Mouse (Mus musculus) hindbrain, embryonic 16.5 days (tissue): Measurements from ENCODE around the gene Hist2h4. TPM values are rescaled to one million over a fixed set of nuclear protein-coding genes. Genes with fewer than 3 reads are reported as not detected.
"Not testable (repeated sequence)": the region's sequence is repeated elsewhere in the genome, so short reads cannot be mapped to it uniquely, and the experiment has no call there.

Experiments
- ATAC-seq: fragments of 200-750 bp; cut with Nextera tagmentation; 2 replicates; pipeline ENCODE4 v1.8.0; 2017; ENCODE audit warnings: moderate TSS enrichment, moderate library complexity
- H3K27ac ChIP-seq: fragments of 300-500 bp; sonication (generic); 2 replicates; pipeline ENCODE4 v1.5.1; 2014; ENCODE audit warnings: low read depth, mild to moderate bottlenecking, control low read depth, low read length, moderate library complexity
- H3K27me3 ChIP-seq: fragments of 300-500 bp; sonication (generic); replicated peaks from 2 replicates; pipeline ENCODE4 v1.6.1; 2014; ENCODE audit warnings: low read length; ENCODE audit not compliant: control insufficient read depth, insufficient read depth
- H3K36me3 ChIP-seq: fragments of 300-500 bp; sonication (generic); 2 replicates; pipeline ENCODE4 v1.6.1; 2014; ENCODE audit warnings: mild to moderate bottlenecking, low read length, moderate library complexity, mixed read lengths; ENCODE audit not compliant: control insufficient read depth, insufficient read depth
- H3K4me1 ChIP-seq: fragments of 300-500 bp; sonication (generic); 2 replicates; pipeline ENCODE4 v1.6.1; 2014; ENCODE audit warnings: low read depth, low read length; ENCODE audit not compliant: control insufficient read depth, insufficient read depth
- H3K4me2 ChIP-seq: fragments of 300-500 bp; sonication (generic); 2 replicates; pipeline ENCODE4 v1.6.1; 2014; ENCODE audit warnings: mild to moderate bottlenecking, low read length, control low read depth, moderate library complexity
- H3K4me3 ChIP-seq: fragments of 300-500 bp; sonication (generic); 2 replicates; pipeline ENCODE4 v1.5.1; 2014; ENCODE audit warnings: mild to moderate bottlenecking, low read length, control low read depth, moderate library complexity
- H3K9ac ChIP-seq: fragments of 300-500 bp; sonication (generic); 2 replicates; pipeline ENCODE4 v1.6.1; 2014; ENCODE audit warnings: low read depth, mild to moderate bottlenecking, control low read depth, low read length, moderate library complexity
- H3K9me3 ChIP-seq: fragments of 300-500 bp; sonication (generic); 2 replicates; pipeline ENCODE4 v1.6.1; 2014; ENCODE audit warnings: mild to moderate bottlenecking, low read length, moderate library complexity; ENCODE audit not compliant: control insufficient read depth
- WGBS: fragments of 180-500 bp; shearing (Covaris S2); extraction: QIAGEN DNeasy Blood & Tissue Kit; methylation state at CpG from one replicate; pipeline ENCODE4 v1.1.7; 2014; 5-methylcytosine and 5-hydroxymethylcytosine counted together
- polyA plus RNA-seq: library from polyadenylated mRNA; unstranded; fragments of >200 nt; fragmentation: Nextera tagmentation; extraction: Ambion mirVana; gene quantifications from 2 replicates; pipeline ENCODE4 v1.2.1, GENCODE M21; 2015

Hist2h4 gene
- polyA plus RNA-seq, 1 experiment from 2014 or later: 2.8 TPM

DNA sequence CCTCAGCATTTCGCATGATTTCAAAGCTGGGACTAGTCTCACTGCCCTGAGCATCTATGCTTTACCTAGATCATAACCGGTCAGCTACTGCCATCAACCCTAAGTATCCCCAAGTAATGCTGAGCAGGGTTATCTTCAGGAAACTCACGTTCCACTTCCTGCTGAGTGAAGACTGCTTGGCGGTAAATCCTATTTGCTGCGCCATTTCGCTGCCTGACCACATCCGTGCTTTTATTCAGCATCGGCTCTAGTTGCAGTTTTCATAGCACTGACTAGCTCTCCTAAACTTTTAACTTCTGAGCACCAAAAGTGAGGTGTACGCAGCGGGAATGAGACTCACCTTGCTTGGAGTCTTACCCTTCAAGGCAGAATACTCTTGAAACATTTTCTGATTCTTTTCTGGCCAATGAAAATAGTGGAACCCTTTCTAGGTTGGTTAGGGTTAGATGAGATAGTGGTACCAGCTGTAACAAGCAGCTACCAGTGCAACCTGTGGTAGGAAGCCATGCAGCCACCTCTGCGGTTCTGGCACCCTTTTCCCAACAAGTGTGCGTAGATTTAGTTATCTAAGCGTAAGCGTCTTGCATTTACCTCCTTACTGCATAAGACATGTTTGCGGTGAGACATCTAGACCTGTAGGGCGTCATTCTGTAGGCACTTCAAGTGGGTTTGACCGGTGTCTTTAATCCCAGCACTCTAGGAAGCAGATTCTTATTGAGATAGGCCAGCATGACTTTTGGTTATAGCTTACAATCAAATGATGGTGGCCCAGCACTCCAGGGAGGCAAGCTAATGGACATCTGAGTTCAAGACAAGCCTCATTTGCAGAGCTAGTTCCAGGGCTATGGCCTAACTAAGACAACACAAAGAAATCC, 10.7 kb upstream of the Hist2h4 start:
- Histone ChIP-seq H3K4me2 (no peak overlapping the region), H3K27me3 (no peaks in the 10 kb centered on the region), H3K36me3 (no peaks in the 10 kb centered on the region), H3K27ac (no peak overlapping the region), H3K4me3 (no peak overlapping the region), H3K9me3 (no peaks in the 10 kb centered on the region), H3K9ac (no peak overlapping the region), H3K4me1 (no peaks in the 10 kb centered on the region)
- no peak for ATAC-seq
- WGBS: 92% methylated on average over 17 of the region's 17 CpGs

DNA sequence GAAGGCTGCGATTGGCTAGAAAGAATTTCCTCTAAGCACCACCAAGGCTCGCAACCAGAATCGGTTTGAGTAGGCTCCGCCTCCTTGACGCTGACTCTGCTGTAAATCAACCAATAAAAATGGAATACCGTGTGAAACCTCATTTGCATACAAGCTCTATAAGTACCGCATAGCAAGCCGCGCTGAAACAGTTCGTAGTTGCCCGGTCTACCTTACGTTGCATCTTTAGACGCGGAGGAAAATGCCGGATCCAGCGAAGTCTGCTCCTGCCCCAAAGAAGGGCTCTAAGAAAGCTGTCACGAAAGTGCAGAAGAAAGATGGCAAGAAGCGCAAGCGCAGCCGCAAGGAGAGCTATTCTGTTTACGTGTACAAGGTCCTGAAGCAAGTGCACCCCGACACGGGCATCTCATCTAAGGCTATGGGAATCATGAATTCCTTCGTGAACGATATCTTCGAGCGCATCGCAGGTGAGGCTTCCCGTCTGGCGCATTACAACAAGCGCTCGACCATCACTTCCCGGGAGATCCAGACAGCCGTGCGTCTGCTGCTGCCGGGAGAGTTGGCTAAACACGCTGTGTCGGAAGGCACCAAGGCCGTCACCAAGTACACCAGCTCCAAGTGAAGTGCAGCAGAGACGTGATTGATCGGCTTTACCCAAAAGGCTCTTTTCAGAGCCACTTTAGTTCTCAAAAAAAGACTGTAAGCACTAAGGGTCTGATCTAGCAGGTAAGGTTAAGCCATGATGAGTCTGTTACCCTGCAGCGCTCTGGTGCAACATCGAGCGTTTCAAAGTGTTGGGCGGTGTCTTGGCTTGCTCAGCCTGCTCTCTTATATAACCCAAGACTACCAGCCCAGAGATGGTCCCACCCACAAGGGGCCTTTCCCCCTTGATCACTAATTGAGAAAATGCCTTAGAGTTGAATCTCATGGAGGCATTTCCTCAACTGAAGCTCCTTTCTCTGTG, 6.7 kb upstream of the Hist2h4 start, which contains the start of gene Hist2h2bb:
TSS of gene Hist2h2bb (plus strand) at position 242 of the 964 bp plus-strand sequence.
- H3K4me1 ChIP-seq: peaks cover 5% of the 10 kb centered on the region; the same call in 1 of the 2 replicates
- H3K27me3 ChIP-seq: no peaks in the 10 kb centered on the region
- peak within 1 kb of the TSS; percentile 95 for H3K4me2 ChIP-seq
- ATAC-seq: peak; percentile 96
- no peaks in the 10 kb centered on the region for H3K9me3 ChIP-seq
- H3K36me3 ChIP-seq: no peaks in the 10 kb centered on the region
- H3K27ac ChIP-seq: peak within 1 kb of the TSS; percentile 93
- peak within 1 kb of the TSS; percentile 59 for H3K4me3 ChIP-seq
- WGBS: under 1% methylated on average over 45 of the region's 45 CpGs
- H3K9ac ChIP-seq: peak within 1 kb of the TSS; percentile 73

DNA sequence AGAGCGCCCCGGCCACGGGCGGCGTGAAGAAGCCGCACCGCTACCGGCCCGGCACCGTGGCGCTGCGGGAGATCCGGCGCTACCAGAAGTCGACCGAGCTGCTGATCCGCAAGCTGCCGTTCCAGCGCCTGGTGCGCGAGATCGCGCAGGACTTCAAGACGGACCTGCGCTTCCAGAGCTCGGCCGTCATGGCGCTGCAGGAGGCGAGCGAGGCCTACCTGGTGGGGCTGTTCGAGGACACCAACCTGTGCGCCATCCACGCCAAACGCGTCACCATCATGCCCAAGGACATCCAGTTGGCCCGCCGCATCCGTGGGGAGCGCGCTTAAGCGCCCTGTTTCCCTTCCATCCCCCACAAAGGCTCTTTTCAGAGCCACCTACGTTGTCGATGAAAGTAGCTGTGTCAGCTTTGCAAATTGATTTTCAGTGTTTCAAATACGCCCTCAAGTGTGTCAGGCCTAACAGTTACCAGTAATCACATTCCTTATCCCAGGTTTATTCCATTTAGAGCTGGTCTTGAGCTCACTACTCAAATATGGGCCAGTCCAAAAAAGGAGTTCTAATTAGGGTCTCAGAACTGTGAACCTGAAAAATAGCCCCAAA, 5.8 kb upstream of the Hist2h4 start:
- Histone ChIP-seq H3K9ac (peak overlapping the region; percentile 59), H3K4me3 (peak overlapping the region; percentile 59), H3K4me1 (peaks cover 10% of the 10 kb centered on the region), H3K4me2 (peak overlapping the region; percentile 95), H3K27ac (peak overlapping the region; percentile 93)
- H3K27me3 ChIP-seq, H3K9me3 ChIP-seq, H3K36me3 ChIP-seq: not testable (repeated sequence)
- ATAC-seq: peak; percentile 35
- 0% methylated on average over 11 of the region's 44 CpGs for WGBS

DNA sequence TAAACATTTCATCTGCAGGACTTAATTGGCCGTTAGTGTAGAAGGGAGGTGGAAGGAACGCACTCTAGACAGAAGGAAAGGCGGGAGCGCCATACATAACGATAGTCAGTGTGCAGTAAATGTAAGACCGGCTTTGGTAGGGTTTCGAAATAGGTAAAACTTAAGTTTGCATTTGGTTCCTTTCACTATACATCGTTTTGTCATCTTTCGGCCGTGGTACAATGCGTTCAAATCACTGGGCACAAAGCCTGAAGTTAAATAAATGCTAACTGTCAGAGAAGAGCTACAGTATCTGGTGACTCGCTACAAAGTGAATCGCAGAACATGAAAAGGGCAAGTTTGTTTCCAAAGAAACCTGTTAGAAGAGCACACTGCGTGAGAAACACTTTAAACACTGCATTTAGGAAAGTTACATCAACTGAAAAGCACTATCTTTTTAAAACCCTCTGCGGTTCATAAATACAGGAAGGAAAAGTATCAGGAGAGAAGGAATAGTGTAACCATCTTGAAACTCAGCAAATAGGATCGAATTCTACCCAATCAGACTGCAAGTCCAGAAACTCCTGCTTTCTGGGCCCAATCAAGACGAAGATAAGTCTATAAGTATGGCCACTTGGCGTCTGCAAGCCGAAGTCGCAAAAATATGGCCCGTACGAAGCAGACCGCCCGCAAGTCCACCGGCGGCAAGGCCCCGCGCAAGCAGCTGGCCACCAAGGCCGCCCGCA, 5.1 kb upstream of the Hist2h4 start, which contains the start of gene Hist2h3b:
TSS of gene Hist2h3b (plus strand) at position 604 of the 725 bp plus-strand sequence.
- peak within 1 kb of the TSS; percentile 59 for H3K4me3 ChIP-seq
- H3K27ac ChIP-seq: peak within 1 kb of the TSS; percentile 93
- H3K9ac ChIP-seq: peak within 1 kb of the TSS; percentile 59
- H3K4me1 ChIP-seq: peaks cover 12% of the 10 kb centered on the region
- no peaks in the 10 kb centered on the region for H3K9me3 ChIP-seq
- no peaks in the 10 kb centered on the region for H3K36me3 ChIP-seq
- H3K27me3 ChIP-seq: no peaks in the 10 kb centered on the region
- peak within 1 kb of the TSS; percentile 95 for H3K4me2 ChIP-seq
- WGBS: 20% methylated on average over 28 of the region's 30 CpGs
- peak; percentile 79 for ATAC-seq

DNA sequence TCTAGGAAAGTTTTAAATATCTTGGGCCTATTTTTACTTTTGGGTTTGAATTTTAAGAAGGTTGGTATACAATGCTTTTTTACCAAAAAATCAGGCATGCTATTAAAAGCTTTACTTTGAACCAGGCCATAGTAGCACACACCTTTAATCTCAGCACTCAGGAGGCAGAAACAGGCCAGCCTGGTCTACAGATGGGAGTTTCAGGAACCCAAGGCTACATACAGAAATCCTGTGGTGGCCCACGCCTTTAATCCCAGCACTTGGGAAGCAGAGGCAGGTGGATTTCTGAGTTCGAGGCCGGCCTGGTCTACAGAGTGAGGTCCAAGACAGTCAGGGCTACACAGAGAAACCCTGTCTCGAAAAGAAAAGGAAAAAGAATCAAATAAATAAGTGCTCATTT, 4.4 kb upstream of the Hist2h4 start:
- Histone ChIP-seq H3K9ac (no peak overlapping the region), H3K27ac (peak overlapping the region; percentile 18; the same call in 1 of the 2 replicates), H3K4me1 (peaks cover 12% of the 10 kb centered on the region), H3K27me3 (no peaks in the 10 kb centered on the region), H3K4me3 (no peak overlapping the region), H3K9me3 (no peaks in the 10 kb centered on the region), H3K36me3 (no peaks in the 10 kb centered on the region), H3K4me2 (no peak overlapping the region; the same call in 1 of the 2 replicates)
- 83% methylated on average over 4 of the region's 4 CpGs for WGBS
- ATAC-seq: no peak

DNA sequence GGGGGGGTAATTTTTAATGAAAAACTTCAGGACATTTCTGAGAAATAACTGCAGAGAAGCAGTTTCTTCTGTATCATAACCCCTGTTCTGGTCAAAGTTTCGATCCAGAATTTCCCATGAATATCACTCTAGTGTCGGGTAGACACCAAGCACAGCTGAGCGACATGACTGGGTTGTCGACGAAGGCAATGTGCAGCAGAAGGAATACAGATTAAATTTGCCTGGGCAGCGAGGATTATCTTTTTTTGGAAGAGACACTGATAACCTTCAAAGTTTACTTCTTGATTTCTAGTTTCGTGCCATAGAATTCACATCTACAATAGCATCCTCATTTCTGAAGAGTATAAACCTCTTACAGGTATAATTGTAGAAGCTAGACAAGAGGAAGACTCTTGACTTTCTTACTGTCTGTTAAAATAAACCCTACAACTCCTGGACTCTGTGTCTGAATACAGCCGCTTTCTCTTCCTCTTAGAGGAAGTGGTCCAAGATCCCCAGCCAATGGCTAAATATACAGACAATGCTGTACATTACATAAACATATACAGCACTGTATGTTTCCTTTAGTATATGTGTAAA, 3.1 kb upstream of the Hist2h4 start:
- H3K9me3 ChIP-seq: no peaks in the 10 kb centered on the region
- ATAC-seq: no peak
- no peak overlapping the region for H3K9ac ChIP-seq
- no peaks in the 10 kb centered on the region for H3K36me3 ChIP-seq
- peaks cover 21% of the 10 kb centered on the region for H3K4me1 ChIP-seq
- 93% methylated on average over 8 of the region's 8 CpGs for WGBS
- no peak overlapping the region for H3K4me3 ChIP-seq
- H3K27me3 ChIP-seq: no peaks in the 10 kb centered on the region
- no peak overlapping the region for H3K27ac ChIP-seq
- H3K4me2 ChIP-seq: no peak overlapping the region

DNA sequence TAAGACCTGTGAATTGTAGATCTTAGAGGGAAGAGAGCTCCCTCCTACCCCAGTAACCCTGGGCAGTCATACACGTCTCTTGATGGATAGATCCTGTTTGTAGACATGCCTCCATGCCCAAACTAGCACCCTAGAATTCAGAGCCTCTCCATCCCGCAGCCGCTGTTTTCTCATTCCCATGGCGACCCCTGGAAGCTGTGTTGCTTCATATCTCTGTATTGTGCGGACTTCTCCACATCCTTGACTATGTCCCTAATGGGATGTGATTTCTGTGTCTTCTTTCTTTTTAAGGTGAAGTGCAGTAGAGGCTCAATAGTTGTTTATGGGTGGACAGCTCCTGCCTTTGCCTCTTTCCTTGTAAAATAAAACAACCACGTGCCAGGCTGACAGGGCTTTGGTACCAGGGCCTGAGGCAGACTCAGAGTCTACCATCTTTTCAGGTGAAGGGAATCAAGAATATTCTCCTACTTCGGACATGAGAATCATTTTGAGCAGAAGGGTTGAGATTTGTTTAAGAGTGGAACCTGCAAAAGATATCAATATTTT, 1.4 kb upstream of the Hist2h4 start:
- H3K9me3 ChIP-seq: no peaks in the 10 kb centered on the region
- no peak overlapping the region for H3K4me3 ChIP-seq
- peak overlapping the region; percentile 84 for H3K4me2 ChIP-seq
- H3K36me3 ChIP-seq: no peaks in the 10 kb centered on the region
- no peaks in the 10 kb centered on the region for H3K27me3 ChIP-seq
- 72% methylated on average over 7 of the region's 7 CpGs for WGBS
- H3K9ac ChIP-seq: peak overlapping the region; percentile 66
- H3K27ac ChIP-seq: peak overlapping the region; percentile 84
- ATAC-seq: no peak
- peaks cover 21% of the 10 kb centered on the region for H3K4me1 ChIP-seq
